Mouse (Mus musculus) CH12.LX (cell line): ENCODE results near the gene Lef1. TPM values are rescaled to one million over a fixed set of nuclear protein-coding genes. Genes with fewer than 3 reads are reported as not detected.
A peak's percentile ranks its signal among the peaks of the same experiment; 100 is the strongest.

Source experiments
- DNase-seq: peaks from one replicate; pipeline ENCODE4 v3.0.0-alpha.2; 2013; ENCODE audit errors: extremely low read depth
- H3K27ac ChIP-seq: 2 replicates; pipeline ENCODE4 v1.5.1; 2012; ENCODE audit warnings: low read depth, mild to moderate bottlenecking, control low read depth, moderate library complexity; ENCODE audit not compliant: insufficient read depth
- H3K27me3 ChIP-seq: replicated peaks from 2 replicates; pipeline ENCODE3; 2012; ENCODE audit warnings: inconsistent platforms
- H3K36me3 ChIP-seq, 2 experiments: replicated peaks in 1 of 2; 2 replicates each; pipeline versions ENCODE3 to v1.6.1; 2012; ENCODE audit warnings: inconsistent platforms in 1 of 2, low read length in 1 of 2, mild to moderate bottlenecking in 1 of 2, mixed read lengths in 1 of 2, moderate library complexity in 1 of 2; ENCODE audit not compliant: control insufficient read depth in 1 of 2, insufficient read depth in 1 of 2
- H3K4me1 ChIP-seq, 2 experiments: 2 replicates each; pipeline ENCODE4 v1.6.1; 2012; ENCODE audit warnings: inconsistent platforms in 1 of 2, moderate library complexity in 1 of 2; ENCODE audit not compliant: insufficient read depth in 2 of 2, control insufficient read depth in 1 of 2
- H3K4me2 ChIP-seq: 2 replicates; pipeline ENCODE4 v1.6.1; 2012; ENCODE audit warnings: low read depth, mild to moderate bottlenecking, control low read depth; ENCODE audit not compliant: poor library complexity, insufficient read depth, severe bottlenecking
- H3K4me3 ChIP-seq, 3 experiments: fragments of 150-350 bp in 1 of 3; sonication (generic) in 1 of 3; replicated peaks in 1 of 3; 2 replicates each; pipeline versions ENCODE3 to v1.5.1; 2011 to 2012; ENCODE audit warnings: low read depth in 2 of 3, low read length in 2 of 3, mild to moderate bottlenecking in 2 of 3, moderate library complexity in 2 of 3, control low read depth in 1 of 3, improper control_type of control experiment in 1 of 3, inconsistent platforms in 1 of 3, mixed read lengths in 1 of 3; ENCODE audit not compliant: poor library complexity in 1 of 3
- H3K79me2 ChIP-seq: replicated peaks from 2 replicates; pipeline ENCODE4 v1.6.1; 2012; ENCODE audit warnings: mild to moderate bottlenecking, moderate library complexity; ENCODE audit not compliant: control insufficient read depth, poor library complexity, insufficient read depth, severe bottlenecking; ENCODE audit errors: extremely low read depth
- H3K9ac ChIP-seq: 2 replicates; pipeline ENCODE4 v1.6.1; 2012; ENCODE audit warnings: low read depth, mild to moderate bottlenecking, control low read depth, moderate library complexity; ENCODE audit not compliant: insufficient read depth
- H3K9me3 ChIP-seq: replicated peaks from 2 replicates; pipeline ENCODE3; 2012; ENCODE audit warnings: low read length, inconsistent platforms, mixed read lengths
- CTCF ChIP-seq, 2 experiments: IDR thresholded peaks in 1 of 2; conservative IDR thresholded peaks in 1 of 2; 2 replicates each; pipeline ENCODE4 v1.5.1; 2011 to 2012; ENCODE audit warnings: low read depth in 2 of 2, low read length in 2 of 2, improper control_type of control experiment in 1 of 2, inconsistent platforms in 1 of 2, mild to moderate bottlenecking in 1 of 2, moderate library complexity in 1 of 2
- ETS1 ChIP-seq: conservative IDR thresholded peaks from 2 replicates; pipeline ENCODE4 v1.6.1; 2012; ENCODE audit warnings: low read depth, mild to moderate bottlenecking, inconsistent platforms, low read length, improper control_type of control experiment, moderate library complexity
- IRF4 ChIP-seq: IDR thresholded peaks from 2 replicates; pipeline ENCODE4 v1.6.1; 2014; ENCODE audit warnings: low read depth, mild to moderate bottlenecking, inconsistent platforms, low read length, improper control_type of control experiment
- JUND ChIP-seq: conservative IDR thresholded peaks from 2 replicates; pipeline ENCODE4 v1.6.1; 2011; ENCODE audit warnings: low read depth, low read length, improper control_type of control experiment
- KAT2A ChIP-seq: IDR thresholded peaks from 2 replicates; pipeline ENCODE4 v1.6.1; 2012; ENCODE audit warnings: low read length, improper control_type of control experiment, inconsistent platforms; ENCODE audit not compliant: insufficient replicate concordance
- MAFK ChIP-seq: IDR thresholded peaks from 2 replicates; pipeline ENCODE4 v1.6.1; 2011; ENCODE audit warnings: low read length, improper control_type of control experiment; ENCODE audit not compliant: insufficient replicate concordance
- MAX ChIP-seq: IDR thresholded peaks from 2 replicates; pipeline ENCODE4 v1.6.1; 2011; ENCODE audit warnings: low read length, improper control_type of control experiment
- MAZ ChIP-seq: IDR thresholded peaks from 2 replicates; pipeline ENCODE4 v1.6.1; 2012; ENCODE audit warnings: low read depth, mild to moderate bottlenecking, inconsistent platforms, low read length, improper control_type of control experiment, moderate library complexity
- MEF2A ChIP-seq: IDR thresholded peaks from 2 replicates; pipeline ENCODE4 v1.6.1; 2014; ENCODE audit warnings: low read depth, mild to moderate bottlenecking, inconsistent platforms, low read length, improper control_type of control experiment, borderline replicate concordance
- MXI1 ChIP-seq: IDR thresholded peaks from 2 replicates; pipeline ENCODE4 v1.6.1; 2011; ENCODE audit warnings: mild to moderate bottlenecking, low read depth, low read length, improper control_type of control experiment
- NELFE ChIP-seq: IDR thresholded peaks from 2 replicates; pipeline ENCODE4 v1.6.1; 2011; ENCODE audit warnings: low read depth, low read length, improper control_type of control experiment
- POLR2A ChIP-seq: IDR thresholded peaks from 2 replicates; pipeline ENCODE4 v1.6.1; 2011; ENCODE audit warnings: low read depth, mild to moderate bottlenecking, improper control_type of control experiment, low read length
- POLR2AphosphoS2 ChIP-seq: IDR thresholded peaks from 2 replicates; pipeline ENCODE4 v1.6.1; 2011; ENCODE audit warnings: low read depth, low read length, improper control_type of control experiment
- RAD21 ChIP-seq: IDR thresholded peaks from 2 replicates; pipeline ENCODE4 v1.6.1; 2011; ENCODE audit warnings: low read depth, mild to moderate bottlenecking, low read length, improper control_type of control experiment, moderate library complexity
- RCOR1 ChIP-seq: conservative IDR thresholded peaks from 2 replicates; pipeline ENCODE4 v1.6.1; 2012; ENCODE audit warnings: low read depth, mild to moderate bottlenecking, inconsistent platforms, low read length, improper control_type of control experiment
- SIN3A ChIP-seq: IDR thresholded peaks from 2 replicates; pipeline ENCODE4 v1.6.1; 2012; ENCODE audit warnings: low read length, improper control_type of control experiment, inconsistent platforms
- SMC3 ChIP-seq: IDR thresholded peaks from 2 replicates; pipeline ENCODE4 v1.6.1; 2011; ENCODE audit warnings: low read depth, low read length, improper control_type of control experiment
- TBP ChIP-seq: conservative IDR thresholded peaks from 2 replicates; pipeline ENCODE4 v1.6.1; 2011; ENCODE audit warnings: low read depth, low read length, improper control_type of control experiment
- UBTF ChIP-seq: IDR thresholded peaks from 2 replicates; pipeline ENCODE4 v1.6.1; 2012; ENCODE audit warnings: low read depth, mild to moderate bottlenecking, inconsistent platforms, low read length, improper control_type of control experiment, moderate library complexity
- USF1 ChIP-seq: IDR thresholded peaks from 2 replicates; pipeline ENCODE4 v1.6.1; 2014; ENCODE audit warnings: low read depth, mild to moderate bottlenecking, inconsistent platforms, low read length, improper control_type of control experiment
- ZC3H11A ChIP-seq: IDR thresholded peaks from 2 replicates; pipeline ENCODE4 v1.6.1; 2012; ENCODE audit warnings: low read depth, mild to moderate bottlenecking, inconsistent platforms, low read length, improper control_type of control experiment
- ZNF384 ChIP-seq: IDR thresholded peaks from 2 replicates; pipeline ENCODE4 v1.6.1; 2012; ENCODE audit warnings: low read depth, low read length, improper control_type of control experiment, inconsistent platforms
- dilution Hi-C: fragments of 300-500 bp; cut with MboI; formaldehyde crosslinking; loops from 2 replicates; pipeline ENCODE4 v1.14.3; 2020; ENCODE audit warnings: low sequenced_read_pairs; ENCODE audit not compliant: extremely low pct_unique_long_range_greater_than_20kb, extremely low pct_ligation_motif_present
- in situ Hi-C: fragments of 300-500 bp; cut with MboI; formaldehyde crosslinking; loops from 3 replicates; pipeline ENCODE4 v1.14.3; 2019; ENCODE audit warnings: low sequenced_read_pairs, low pct_ligation_motif_present, low pct_unique_long_range_greater_than_20kb, mixed read lengths
- polyA plus RNA-seq: library from polyadenylated mRNA; unstranded; fragments of >175 nt; gene quantifications from 2 replicates; pipeline ENCODE4 v1.2.1, GENCODE M21; 2012; ENCODE audit warnings: low read depth; ENCODE audit not compliant: insufficient read length
- total RNA-seq, 2 experiments: library from RNA; depleted of rRNA; stranded (reverse); fragments of 300-350 nt in 1 of 2; fragments of >200 nt in 1 of 2; gene quantifications; 2 replicates each; pipeline ENCODE4 v1.2.3; 2012 to 2014

Lef1 gene
- total and polyA plus RNA-seq, 3 experiments = 1.8 to 14.5 (median 4.4) TPM

DNA sequence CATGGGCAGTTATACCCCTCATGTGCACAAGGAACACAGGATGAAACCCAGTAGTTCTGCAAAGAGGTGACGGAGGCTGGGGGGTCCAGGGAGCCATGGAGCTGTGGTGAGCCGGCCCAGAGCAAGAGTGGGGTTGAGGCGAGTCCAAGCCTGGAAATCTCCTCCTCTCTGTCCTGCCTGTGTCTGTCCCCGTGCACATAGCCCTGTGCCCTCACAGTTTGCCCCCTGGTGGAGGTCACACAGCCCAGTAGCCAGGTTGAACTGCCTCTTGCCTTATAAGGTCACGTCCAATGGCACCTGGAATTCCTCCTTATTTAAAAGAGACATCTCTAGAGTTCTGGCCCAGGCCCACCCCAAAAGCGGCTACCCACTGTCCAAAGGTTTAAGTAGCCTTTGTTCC is 137.2 kb downstream of the Lef1 start:
- Histone ChIP-seq H3K4me1 (peaks cover 4 to 66% of the 10 kb centered on the region in 2 experiments; a peak in 2 of 4 replicates), H3K4me3 (no peak overlapping the region), H3K36me3 (peaks cover 3 to 58% of the 10 kb centered on the region in 2 experiments)
- in situ Hi-C loops = loop anchor here (10.0 kb wide), 1 partner anchor 513 kb away; the partner anchor contains the start of gene Rpl34
- peak in 1 of 2 experiments; percentile 25; a peak in 1 of 4 replicates for TF ChIP-seq CTCF (conservative IDR thresholded peaks at IDR 0.05 in 1 of 2, IDR thresholded peaks at IDR 0.05 in 1 of 2; ENCODE audit: low read depth in 2 of 2, low read length in 2 of 2)
- no peak for TF ChIP-seq TBP
- no peak for TF ChIP-seq MEF2A
- TF ChIP-seq, all 38 proteins: peak for 1
- DNase-seq = no peak
- Histone ChIP-seq H3K9me3 (no peaks in the 10 kb centered on the region), H3K9ac (no peak overlapping the region), H3K27ac (no peak overlapping the region), H3K79me2 (no peaks in the 10 kb centered on the region), H3K27me3 (no peaks in the 10 kb centered on the region), H3K4me2 (no peak overlapping the region)
- dilution Hi-C loops = no loop called here

DNA sequence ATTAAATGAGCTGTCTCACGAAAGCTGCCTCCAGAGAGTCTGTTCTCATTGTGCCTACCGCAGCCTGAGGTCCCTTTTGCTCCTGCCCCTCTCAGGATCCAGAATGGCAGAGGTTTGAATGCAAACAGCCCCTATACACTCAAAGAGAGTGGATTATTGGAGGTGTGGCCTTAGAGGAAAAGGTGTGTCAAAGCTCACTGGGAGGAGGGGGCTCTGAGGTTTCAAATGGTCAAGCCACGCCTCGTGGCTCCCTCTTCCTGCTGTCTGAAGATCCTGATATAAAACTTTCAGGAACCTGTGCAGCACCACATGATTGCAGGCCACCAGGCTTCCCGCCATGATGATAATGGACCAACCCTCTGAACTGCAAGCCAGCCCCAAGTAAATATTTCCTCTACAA is 137.6 kb downstream of the Lef1 start:
- dilution Hi-C loops = no loop called here

DNA sequence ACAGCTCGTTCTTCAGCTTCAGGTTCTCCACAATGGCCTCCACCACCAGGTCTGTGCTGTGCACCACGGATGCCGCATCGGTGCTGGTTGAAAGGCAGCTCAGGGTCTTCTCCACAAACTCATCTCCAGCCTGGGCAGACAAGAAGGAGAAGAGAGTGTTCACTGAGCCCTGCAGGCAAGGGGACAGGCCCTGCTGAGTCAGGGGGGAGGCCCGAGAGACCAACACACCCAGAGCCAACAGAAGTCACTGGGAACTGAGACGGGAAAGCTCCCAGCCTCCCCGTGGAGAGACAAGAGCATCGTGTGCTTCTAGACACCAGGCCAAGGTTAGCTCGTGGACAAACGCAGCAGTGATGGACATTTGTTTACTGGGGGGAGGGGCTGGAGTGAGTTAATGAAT is 138.2 kb downstream of the Lef1 start:
- Histone ChIP-seq H3K79me2 (no peaks in the 10 kb centered on the region), H3K27me3 (no peaks in the 10 kb centered on the region), H3K9me3 (no peaks in the 10 kb centered on the region), H3K36me3 (peaks cover 3 to 52% of the 10 kb centered on the region in 2 experiments), H3K27ac (no peak overlapping the region)
- peak; percentile 75 for DNase-seq
- dilution Hi-C loops = no loop called here
- no peak for TF ChIP-seq SIN3A
- no peak for TF ChIP-seq RCOR1
- TF ChIP-seq USF1 = no peak
- TF ChIP-seq MEF2A = peak; percentile 20; the same call in 1 of the 2 replicates
- TF ChIP-seq IRF4 = peak; percentile 4; the same call in 1 of the 2 replicates
- TF ChIP-seq MXI1 = peak; percentile 27; the same call in 1 of the 2 replicates
- TF ChIP-seq ZNF384 = 0 out of 2 replicates have a peak, but pooled peaks have one; percentile 40
- TF ChIP-seq NELFE = no peak
- TF ChIP-seq MAFK = peak; percentile 61; the same call in 1 of the 2 replicates
- TF ChIP-seq, all 38 proteins: peak for 5
- Histone ChIP-seq H3K4me2 (no peak overlapping the region), H3K4me3 (no peak overlapping the region), H3K9ac (no peak overlapping the region), H3K4me1 (peaks cover 4 to 66% of the 10 kb centered on the region in 2 experiments; a peak in 2 of 4 replicates)
- in situ Hi-C loops = loop anchor here (10.0 kb wide), 1 partner anchor 514 kb away; the partner anchor contains the start of gene Rpl34

More for the DNA sequence above, 137.6 kb downstream of the Lef1 start:
- Histone ChIP-seq H3K79me2 (no peaks in the 10 kb centered on the region), H3K9me3 (no peaks in the 10 kb centered on the region), H3K9ac (no peak overlapping the region), H3K4me1 (peaks cover 4 to 66% of the 10 kb centered on the region in 2 experiments; a peak in 2 of 4 replicates), H3K27me3 (no peaks in the 10 kb centered on the region), H3K4me3 (no peak overlapping the region), H3K27ac (no peak overlapping the region), H3K36me3 (peaks cover 3 to 57% of the 10 kb centered on the region in 2 experiments), H3K4me2 (no peak overlapping the region)
- in situ Hi-C loops = loop anchor here (10.0 kb wide), 1 partner anchor 513 kb away; the partner anchor contains the start of gene Rpl34
- TF ChIP-seq ETS1 (no peak), UBTF (no peak), KAT2A (no peak), MAZ (no peak), MAX (no peak), JUND (no peak), NELFE (no peak), SMC3 (no peak), SIN3A (no peak), TBP (no peak), ZNF384 (no peak), RAD21 (no peak), ZC3H11A (no peak), POLR2AphosphoS2 (no peak), IRF4 (no peak), POLR2A (no peak)
- DNase-seq = no peak
